In genomic region chr3:95618511-95618910, GRCm38 (mm10) we compare ENCODE assay signal across 37 mouse cellular contexts. TPM values are rescaled to one million over a fixed set of nuclear protein-coding genes. Genes with fewer than 3 reads are reported as not detected.
"Had no signal": no experiment of that assay in that cellular context is flagged by ENCODE, and none has a peak within 500 bp of the region (broad histone marks: within the 10 kb centered on the region; RNA-seq: fewer than 3 reads in every experiment).

No protein-coding gene starts in this region.

- H3K9me3 ChIP-seq: limb, embryonic 10.5 days; limb, embryonic 12.5 days; limb, embryonic 13.5 days; limb, embryonic 15.5 days; liver, embryonic 12.5 days; liver, embryonic 13.5 days; liver, embryonic 15.5 days; lung, embryonic 15.5 days; megakaryocyte, embryonic 14.5 days; midbrain, embryonic 10.5 days; midbrain, embryonic 12.5 days; midbrain, embryonic 13.5 days; midbrain, embryonic 15.5 days; neural tube, embryonic 12.5 days had no signal

- H3K4me1 ChIP-seq: liver, embryonic 15.5 days; lung, embryonic 15.5 days; midbrain, embryonic 15.5 days; neural tube, embryonic 12.5 days had no signal

- H3K4me3 ChIP-seq: limb, embryonic 10.5 days; limb, embryonic 12.5 days; limb, embryonic 13.5 days; limb, embryonic 15.5 days; liver, embryonic 12.5 days; liver, embryonic 13.5 days; liver, embryonic 15.5 days; lung, embryonic 15.5 days; megakaryocyte, embryonic 14.5 days; midbrain, embryonic 10.5 days; midbrain, embryonic 12.5 days; midbrain, embryonic 13.5 days; midbrain, embryonic 15.5 days; myocyte; neural tube, embryonic 12.5 days had no signal

- H3K27me3 ChIP-seq: limb, embryonic 12.5 days; limb, embryonic 13.5 days; limb, embryonic 15.5 days; liver, embryonic 12.5 days; liver, embryonic 13.5 days; liver, embryonic 15.5 days; lung, embryonic 15.5 days; megakaryocyte, embryonic 14.5 days; midbrain, embryonic 12.5 days; midbrain, embryonic 13.5 days; midbrain, embryonic 15.5 days; neural tube, embryonic 12.5 days had no signal

- H3K27ac ChIP-seq: limb, embryonic 10.5 days; limb, embryonic 12.5 days; limb, embryonic 13.5 days; limb, embryonic 15.5 days; liver, embryonic 12.5 days; liver, embryonic 13.5 days; liver, embryonic 14.5 days; liver, embryonic 15.5 days; lung, embryonic 15.5 days; macrophage; midbrain, embryonic 10.5 days; midbrain, embryonic 12.5 days; midbrain, embryonic 13.5 days; midbrain, embryonic 15.5 days; neural tube, embryonic 12.5 days had no signal

- DNase-seq: left cerebral cortex, postnatal 4 days; liver; liver, embryonic 13.5 days; liver, postnatal 0 days; lung, adult 18-20 months; lung, adult 2 months; lung, embryonic 14.5 days; lung, postnatal 10 days; lung, postnatal 14 days; lung, postnatal 36 days; lung, postnatal 4 days; midbrain, embryonic 14.5 days had no signal

- H3K9ac ChIP-seq: limb, embryonic 12.5 days; limb, embryonic 13.5 days; limb, embryonic 15.5 days; liver, embryonic 12.5 days; liver, embryonic 13.5 days; liver, embryonic 14.5 days; liver, embryonic 15.5 days; liver, postnatal 0 days; lung, embryonic 14.5 days; lung, embryonic 15.5 days; midbrain, embryonic 12.5 days; midbrain, embryonic 13.5 days; midbrain, embryonic 15.5 days; neural tube, embryonic 12.5 days had no signal

- ATAC-seq: liver, embryonic 12.5 days; liver, postnatal 0 days; lung, postnatal 0 days; midbrain, embryonic 13.5 days; midbrain, embryonic 15.5 days had no signal

- H3K4me2 ChIP-seq: limb, embryonic 12.5 days; limb, embryonic 13.5 days; limb, embryonic 15.5 days; liver, embryonic 11.5 days; liver, embryonic 12.5 days; liver, embryonic 13.5 days; liver, embryonic 15.5 days; lung, embryonic 14.5 days; lung, embryonic 15.5 days; midbrain, embryonic 12.5 days; midbrain, embryonic 13.5 days; midbrain, embryonic 15.5 days; neural tube, embryonic 12.5 days had no signal

RNA-seq across cellular contexts. Expression of gene Hormad1, which starts 59.0 kb away (rescaled TPM):
- polyA plus RNA-seq: limb, embryonic 10.5 days; limb, embryonic 11.5 days; limb, embryonic 12.5 days; limb, embryonic 13.5 days; limb, embryonic 14.5 days; limb, embryonic 15.5 days; liver, adult 2 months; liver, embryonic 15.5 days; liver, embryonic 16.5 days; liver, postnatal 0 days; lung, adult 2 months; lung, embryonic 14.5 days; lung, embryonic 16.5 days; lung, postnatal 0 days; midbrain, embryonic 10.5 days; midbrain, embryonic 12.5 days; midbrain, embryonic 13.5 days; midbrain, embryonic 14.5 days; midbrain, embryonic 15.5 days; midbrain, postnatal 0 days; myocyte; neural tube, embryonic 11.5 days; neural tube, embryonic 12.5 days had no signal
